Mouse (Mus musculus) brown adipose tissue, adult 24 weeks (tissue): ENCODE data around the gene Pnn. TPM values are rescaled to one million over a fixed set of nuclear protein-coding genes. Genes with fewer than 3 reads are reported as not detected.

Source experiments
- H3K27ac ChIP-seq: fragments of 200-500 bp; replicated peaks from 2 replicates; pipeline ENCODE4 v1.5.1; 2012; ENCODE audit warnings: low read depth, mild to moderate bottlenecking, low read length
- H3K4me1 ChIP-seq: fragments of 200-500 bp; 2 replicates; pipeline ENCODE4 v1.6.1; 2012; ENCODE audit warnings: low read length, mixed read lengths; ENCODE audit not compliant: control insufficient read depth, insufficient read depth, insufficient read length
- H3K4me3 ChIP-seq: fragments of 200-500 bp; 2 replicates; pipeline ENCODE4 v1.5.1; 2012; ENCODE audit warnings: low read depth, mild to moderate bottlenecking, low read length, moderate library complexity; ENCODE audit not compliant: insufficient read depth
- polyA plus RNA-seq: library from polyadenylated mRNA; stranded (reverse); fragments of >200 nt; gene quantifications from 2 replicates; pipeline ENCODE4 v1.2.4, GENCODE M21; 2012; ENCODE audit not compliant: missing spikeins, insufficient read depth, insufficient read length

The Pnn gene
- polyA plus RNA-seq, 1 experiment, result 28.1 TPM

GRCm38 (mm10) chr12:59104771-59105170 is 38.1 kb downstream of the Pnn start:
- H3K4me3 ChIP-seq, result no peak overlapping the region
- no peaks in the 10 kb centered on the region for H3K4me1 ChIP-seq
- no peak overlapping the region for H3K27ac ChIP-seq

GRCm38 (mm10) chr12:59105914-59106313 is 39.2 kb downstream of the Pnn start:
- Histone ChIP-seq H3K4me3 (no peak overlapping the region), H3K27ac (no peak overlapping the region), H3K4me1 (no peaks in the 10 kb centered on the region)

GRCm38 (mm10) chr12:59106491-59106890 is 39.8 kb downstream of the Pnn start:
- no peak overlapping the region for H3K4me3 ChIP-seq
- H3K27ac ChIP-seq, result no peak overlapping the region
- H3K4me1 ChIP-seq, result no peaks in the 10 kb centered on the region

GRCm38 (mm10) chr12:59107926-59108325 is 41.2 kb downstream of the Pnn start:
- Histone ChIP-seq H3K4me1 (no peaks in the 10 kb centered on the region), H3K27ac (no peak overlapping the region), H3K4me3 (no peak overlapping the region)

- no peak overlapping the region for H3K4me3 ChIP-seq
- no peak overlapping the region for H3K27ac ChIP-seq
- no peaks in the 10 kb centered on the region for H3K4me1 ChIP-seq
Measured at GRCm38 (mm10) chr12:59117184-59117583, 50.5 kb downstream of the Pnn start.

Other genes with a start within 250 kb of the Pnn start
- 15.7 and 16.2 TPM in 2 replicates for gene Sec23a, start 54.9 kb upstream of the Pnn start, polyA plus RNA-seq
- 5.0 and 5.6 TPM in 2 replicates for gene Gemin2, start 53.5 kb upstream of the Pnn start, polyA plus RNA-seq
- 97.3 and 120 TPM in 2 replicates for gene Trappc6b, start 5.4 kb upstream of the Pnn start, polyA plus RNA-seq
- 60.2 and 62.5 TPM in 2 replicates for gene Mia2, start 28.9 kb downstream of the Pnn start, polyA plus RNA-seq
- gene Fbxo33, start 152.8 kb downstream of the Pnn start, polyA plus RNA-seq, result 20.3 and 30.0 TPM in 2 replicates